Mouse (Mus musculus) intestine, embryonic 14.5 days (tissue): Measurements from ENCODE around the gene Cpne4. TPM values are rescaled to one million over a fixed set of nuclear protein-coding genes. Genes with fewer than 3 reads are reported as not detected.

ENCODE experiments used
- ATAC-seq: fragments of 200-750 bp; cut with Nextera tagmentation; replicated peaks from 2 replicates; pipeline ENCODE4 v1.8.0; 2017; ENCODE audit warnings: low read depth, moderate number of reproducible peaks, moderate TSS enrichment, moderate library complexity; ENCODE audit not compliant: low FRiP score, low TSS enrichment
- DNase-seq: peaks from one replicate; pipeline ENCODE4 v3.0.0-alpha.2; 2018; ENCODE audit warnings: low spot score
- H3K27ac ChIP-seq: fragments of 300-500 bp; sonication (generic); 2 replicates; pipeline ENCODE4 v1.5.1; 2014; ENCODE audit warnings: low read depth, mild to moderate bottlenecking, control low read depth
- H3K27me3 ChIP-seq: fragments of 300-500 bp; sonication (generic); replicated peaks from 2 replicates; pipeline ENCODE4 v1.6.1; 2014; ENCODE audit warnings: low read length, control low read depth; ENCODE audit not compliant: control insufficient read depth, insufficient read depth
- H3K36me3 ChIP-seq: fragments of 300-500 bp; sonication (generic); 2 replicates; pipeline ENCODE4 v1.6.1; 2014; ENCODE audit warnings: low read length, control low read depth; ENCODE audit not compliant: control insufficient read depth, insufficient read depth
- H3K4me1 ChIP-seq: fragments of 300-500 bp; sonication (generic); replicated peaks from 2 replicates; pipeline ENCODE4 v1.6.1; 2014; ENCODE audit warnings: low read length, control low read depth, mixed read lengths; ENCODE audit not compliant: control insufficient read depth, insufficient read depth
- H3K4me2 ChIP-seq: fragments of 300-500 bp; sonication (generic); 2 replicates; pipeline ENCODE4 v1.6.1; 2014; ENCODE audit warnings: low read length
- H3K4me3 ChIP-seq: fragments of 300-500 bp; sonication (generic); 2 replicates; pipeline ENCODE4 v1.5.1; 2014; ENCODE audit warnings: low read depth, low read length, control low read depth, mixed read lengths
- H3K9ac ChIP-seq: fragments of 300-500 bp; sonication (generic); 2 replicates; pipeline ENCODE4 v1.6.1; 2014; ENCODE audit warnings: mild to moderate bottlenecking, low read length
- H3K9me3 ChIP-seq: fragments of 300-500 bp; sonication (generic); 2 replicates; pipeline ENCODE4 v1.6.1; 2016; ENCODE audit warnings: low read length, control low read depth; ENCODE audit not compliant: control insufficient read depth
- WGBS: fragments of 180-500 bp; shearing (Covaris S2); extraction: QIAGEN DNeasy Blood & Tissue Kit; methylation state at CpG from one replicate; pipeline ENCODE4 v1.1.7; 2014; 5-methylcytosine and 5-hydroxymethylcytosine counted together
- polyA plus RNA-seq: library from polyadenylated mRNA; unstranded; fragments of >200 nt; fragmentation: Nextera tagmentation; extraction: Ambion mirVana; gene quantifications from 2 replicates; pipeline ENCODE4 v1.2.1, GENCODE M21; 2014

The Cpne4 gene
- polyA plus RNA-seq, 1 experiment from 2014 or later: 1.3 TPM

DNA sequence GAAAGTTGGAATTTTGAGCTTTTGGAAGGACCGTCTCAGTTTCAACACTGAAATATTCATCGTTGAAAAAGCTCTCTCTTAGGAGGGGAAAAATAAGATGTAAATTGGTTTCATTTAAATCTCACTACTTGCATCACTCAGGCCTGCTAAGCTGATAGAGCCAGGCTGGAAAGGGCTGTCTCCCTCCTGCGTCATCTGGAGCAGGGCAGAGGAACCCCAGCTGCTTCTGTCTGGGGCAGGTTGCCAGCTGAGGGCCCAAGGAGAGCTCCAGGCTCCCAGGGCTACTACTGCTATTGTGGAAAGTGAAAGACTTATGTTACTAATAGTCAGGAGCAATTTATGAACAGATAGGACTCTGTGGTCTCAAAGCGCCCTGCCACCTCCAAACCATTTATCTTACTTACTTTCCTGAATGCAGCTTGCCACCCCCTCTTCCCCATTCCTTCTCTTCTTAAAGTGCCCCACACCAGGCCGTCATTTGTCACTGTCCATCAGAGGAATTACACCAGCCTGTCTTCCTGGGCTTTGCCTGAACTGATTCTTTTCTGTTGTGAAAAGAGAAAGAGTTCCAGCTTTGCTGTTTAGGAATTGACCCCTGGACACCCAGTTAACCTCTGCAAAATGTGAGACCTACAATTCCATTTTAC lies 99.4 kb downstream of the Cpne4 start:
- H3K9me3 ChIP-seq: no peaks in the 10 kb centered on the region
- H3K4me1 ChIP-seq: no peaks in the 10 kb centered on the region
- no peaks in the 10 kb centered on the region for H3K36me3 ChIP-seq
- H3K27ac ChIP-seq: no peak overlapping the region
- H3K4me2 ChIP-seq: no peak overlapping the region
- DNase-seq (no peak), ATAC-seq (no peak)
- no peak overlapping the region for H3K4me3 ChIP-seq
- no peaks in the 10 kb centered on the region for H3K27me3 ChIP-seq
- H3K9ac ChIP-seq: no peak overlapping the region
- WGBS: 48% methylated on average over 5 of the region's 5 CpGs

- Histone ChIP-seq H3K9me3 (no peaks in the 10 kb centered on the region), H3K27me3 (no peaks in the 10 kb centered on the region), H3K27ac (no peak overlapping the region), H3K4me1 (no peaks in the 10 kb centered on the region), H3K36me3 (no peaks in the 10 kb centered on the region), H3K9ac (no peak overlapping the region), H3K4me2 (no peak overlapping the region), H3K4me3 (no peak overlapping the region)
- 75% methylated on average over 9 of the region's 9 CpGs for WGBS
- ATAC-seq (no peak), DNase-seq (no peak)
Observed at GRCm38 (mm10) chr9:104652691-104653261, 105.7 kb downstream of the Cpne4 start.

DNA sequence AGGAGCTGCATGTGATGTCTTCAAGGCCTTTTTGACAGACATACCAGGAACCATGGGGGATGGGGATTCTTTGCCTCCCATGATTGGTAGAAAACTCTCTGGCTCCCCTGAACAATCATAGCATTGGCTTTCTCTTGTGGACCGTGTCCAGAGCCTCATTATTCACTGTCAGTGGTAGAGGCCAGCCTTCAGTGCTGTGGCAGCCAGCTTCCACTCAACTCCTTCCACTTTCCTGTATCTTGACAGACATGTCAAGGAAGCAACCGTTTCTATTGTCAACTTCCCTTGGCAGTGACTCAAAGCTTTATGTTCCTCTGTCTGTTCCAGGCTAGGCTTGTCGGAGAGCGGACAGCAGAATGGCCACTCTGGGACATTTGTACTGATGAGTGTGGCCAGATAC lies 112.7 kb downstream of the Cpne4 start:
- Histone ChIP-seq H3K36me3 (no peaks in the 10 kb centered on the region), H3K9me3 (no peaks in the 10 kb centered on the region), H3K4me2 (no peak overlapping the region), H3K27me3 (no peaks in the 10 kb centered on the region), H3K27ac (no peak overlapping the region), H3K9ac (no peak overlapping the region), H3K4me3 (no peak overlapping the region), H3K4me1 (no peaks in the 10 kb centered on the region)
- WGBS: 65% methylated on average over 4 of the region's 4 CpGs
- DNase-seq: no peak
- no peak for ATAC-seq

DNA sequence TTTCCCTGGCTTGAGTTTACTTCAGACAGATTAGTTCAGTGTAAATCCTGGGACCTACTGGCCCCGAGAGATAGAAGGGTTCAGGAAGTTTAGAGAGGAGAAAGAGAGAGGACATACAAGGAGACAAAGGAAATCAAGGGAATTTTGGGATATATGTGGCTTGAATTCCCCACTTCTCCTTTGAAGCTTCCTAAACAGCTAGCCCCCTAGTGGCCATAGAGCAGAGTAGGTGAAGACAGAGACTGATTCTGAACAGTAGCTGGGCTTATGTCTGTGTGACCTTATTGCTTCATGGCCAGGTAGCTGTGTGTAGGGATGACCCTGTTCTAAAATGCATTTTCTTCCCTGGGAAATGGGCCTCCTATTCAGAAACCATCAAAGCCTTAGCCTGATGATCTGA lies 129.6 kb downstream of the Cpne4 start:
- no peak overlapping the region for H3K4me2 ChIP-seq
- no peaks in the 10 kb centered on the region for H3K36me3 ChIP-seq
- H3K27me3 ChIP-seq: no peaks in the 10 kb centered on the region
- H3K4me3 ChIP-seq: no peak overlapping the region
- H3K4me1 ChIP-seq: no peaks in the 10 kb centered on the region
- no peaks in the 10 kb centered on the region for H3K9me3 ChIP-seq
- H3K9ac ChIP-seq: no peak overlapping the region
- DNase-seq (no peak), ATAC-seq (no peak)
- H3K27ac ChIP-seq: no peak overlapping the region
- 8% methylated on average over 1 of the region's 1 CpGs for WGBS

GRCm38 (mm10) chr9:104678571-104678970 lies 131.5 kb downstream of the Cpne4 start:
- 87% methylated on average over 3 of the region's 3 CpGs for WGBS
- Histone ChIP-seq H3K27me3 (no peaks in the 10 kb centered on the region), H3K4me1 (no peaks in the 10 kb centered on the region), H3K4me2 (no peak overlapping the region), H3K9ac (no peak overlapping the region), H3K36me3 (no peaks in the 10 kb centered on the region), H3K27ac (no peak overlapping the region), H3K9me3 (no peaks in the 10 kb centered on the region), H3K4me3 (no peak overlapping the region)
- ATAC-seq (no peak), DNase-seq (no peak)

GRCm38 (mm10) chr9:104687051-104687450 lies 140.0 kb downstream of the Cpne4 start:
- ATAC-seq (no peak), DNase-seq (no peak)
- Histone ChIP-seq H3K9me3 (no peaks in the 10 kb centered on the region), H3K36me3 (no peaks in the 10 kb centered on the region), H3K4me3 (no peak overlapping the region), H3K27ac (no peak overlapping the region), H3K9ac (no peak overlapping the region), H3K4me1 (no peaks in the 10 kb centered on the region), H3K27me3 (no peaks in the 10 kb centered on the region), H3K4me2 (no peak overlapping the region)
- WGBS: 74% methylated on average over 3 of the region's 3 CpGs

- DNase-seq (no peak), ATAC-seq (no peak)
- no peaks in the 10 kb centered on the region for H3K27me3 ChIP-seq
- H3K36me3 ChIP-seq: no peaks in the 10 kb centered on the region
- 64% methylated on average over 2 of the region's 2 CpGs for WGBS
- no peak overlapping the region for H3K27ac ChIP-seq
- no peak overlapping the region for H3K4me3 ChIP-seq
- H3K4me1 ChIP-seq: no peaks in the 10 kb centered on the region
- H3K9me3 ChIP-seq: no peaks in the 10 kb centered on the region
- H3K4me2 ChIP-seq: no peak overlapping the region
- H3K9ac ChIP-seq: no peak overlapping the region
Observed at GRCm38 (mm10) chr9:104693145-104693544, 146.1 kb downstream of the Cpne4 start.

DNA sequence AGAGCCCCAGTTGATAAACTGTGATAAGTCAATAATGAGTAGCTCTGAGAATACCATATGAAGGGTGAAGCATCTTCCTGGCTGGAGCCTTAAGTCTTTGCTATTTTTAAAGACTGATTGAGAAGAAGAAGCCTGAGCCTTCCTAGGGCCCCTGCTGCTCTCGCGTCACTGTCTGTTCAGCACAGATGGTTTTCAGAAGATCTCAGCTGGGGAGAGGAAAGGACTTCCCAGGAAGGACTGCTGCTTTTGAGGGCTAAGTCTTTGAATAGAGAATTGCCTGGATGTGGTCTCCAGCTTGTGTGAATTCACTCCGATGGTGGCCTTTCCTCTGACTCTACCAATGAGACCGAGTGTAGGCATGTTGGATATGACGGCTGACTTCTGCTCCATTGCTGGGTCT lies 163.7 kb downstream of the Cpne4 start:
- Histone ChIP-seq H3K4me2 (no peak overlapping the region), H3K27ac (no peak overlapping the region), H3K9ac (no peak overlapping the region), H3K36me3 (no peaks in the 10 kb centered on the region), H3K9me3 (no peaks in the 10 kb centered on the region), H3K4me3 (no peak overlapping the region), H3K4me1 (no peaks in the 10 kb centered on the region), H3K27me3 (no peaks in the 10 kb centered on the region)
- ATAC-seq (no peak), DNase-seq (no peak)
- 94% methylated on average over 5 of the region's 5 CpGs for WGBS

GRCm38 (mm10) chr9:104725311-104725710 lies 178.2 kb downstream of the Cpne4 start:
- WGBS: 84% methylated on average over 2 of the region's 2 CpGs
- no peaks in the 10 kb centered on the region for H3K4me1 ChIP-seq
- no peak for ATAC-seq

More at GRCm38 (mm10) chr9:104725311-104725710, 178.2 kb downstream of the Cpne4 start:
- Histone ChIP-seq H3K27me3 (no peaks in the 10 kb centered on the region), H3K4me3 (no peak overlapping the region), H3K9ac (no peak overlapping the region), H3K9me3 (0 out of 2 replicates have a peak, but pooled peaks cover 10% of the 10 kb centered on the region), H3K36me3 (no peaks in the 10 kb centered on the region), H3K4me2 (no peak overlapping the region), H3K27ac (no peak overlapping the region)
- no peak for DNase-seq
